Mouse (Mus musculus): Measurements from ENCODE around the gene Samhd1. TPM values are rescaled to one million over a fixed set of nuclear protein-coding genes. Genes with fewer than 3 reads are reported as not detected.

The Samhd1 gene
- polyA plus RNA-seq, 1 experiment from 2014 or later = 12.0 TPM

GRCm38 (mm10) chr2:157065879-157066226 is 69.2 kb downstream of the Samhd1 start:
- Histone ChIP-seq H3K27ac (replicated peaks) (no peak overlapping the region), H3K9me3 (no peaks in the 10 kb centered on the region), H3K4me2 (no peak overlapping the region), H3K4me1 (replicated peaks) (peaks cover 92% of the 10 kb centered on the region), H3K27me3 (no peaks in the 10 kb centered on the region), H3K4me3 (no peak overlapping the region), H3K9ac (no peak overlapping the region), H3K36me3 (peaks cover 6% of the 10 kb centered on the region; the same call in 1 of the 2 replicates)
- no peak for ATAC-seq (ENCODE audit: low read depth)
- WGBS = 81% methylated on average over 7 of the region's 7 CpGs

- Histone ChIP-seq H3K27me3 (no peaks in the 10 kb centered on the region), H3K9me3 (no peaks in the 10 kb centered on the region), H3K36me3 (peaks cover 11% of the 10 kb centered on the region), H3K9ac (peak overlapping the region; percentile 36; the same call in 1 of the 2 replicates), H3K27ac (replicated peaks) (peak overlapping the region; percentile 62; the same call in 1 of the 2 replicates), H3K4me3 (no peak overlapping the region), H3K4me2 (no peak overlapping the region), H3K4me1 (replicated peaks) (peaks cover 89% of the 10 kb centered on the region)
- WGBS = 76% methylated on average over 14 of the region's 14 CpGs
- no peak for ATAC-seq (ENCODE audit: low read depth)
Observed at GRCm38 (mm10) chr2:157064978-157065878, 69.8 kb downstream of the Samhd1 start.

- peak overlapping the region; percentile 62; the same call in 1 of the 2 replicates for H3K27ac ChIP-seq (replicated peaks)
- peaks cover 21% of the 10 kb centered on the region for H3K36me3 ChIP-seq
- peak; percentile 45; the same call in 1 of the 2 replicates for ATAC-seq (ENCODE audit: low read depth)
Observed at GRCm38 (mm10) chr2:157064136-157064535, 70.9 kb downstream of the Samhd1 start.

GRCm38 (mm10) chr2:157063241-157063700 is 71.8 kb downstream of the Samhd1 start:
- H3K4me2 ChIP-seq = no peak overlapping the region
- 65% methylated on average over 4 of the region's 4 CpGs for WGBS

More at GRCm38 (mm10) chr2:157064136-157064535, 70.9 kb downstream of the Samhd1 start:
- H3K27me3 ChIP-seq = no peaks in the 10 kb centered on the region
- WGBS = 46% methylated on average over 7 of the region's 7 CpGs
- peaks cover 88% of the 10 kb centered on the region for H3K4me1 ChIP-seq (replicated peaks)
- no peak overlapping the region for H3K4me2 ChIP-seq
- H3K9me3 ChIP-seq = no peaks in the 10 kb centered on the region
- H3K4me3 ChIP-seq = no peak overlapping the region
- peak overlapping the region; percentile 36; the same call in 1 of the 2 replicates for H3K9ac ChIP-seq

GRCm38 (mm10) chr2:157060557-157061305 is 74.3 kb downstream of the Samhd1 start:
- 82% methylated on average over 11 of the region's 11 CpGs for WGBS
- Histone ChIP-seq H3K9ac (no peak overlapping the region), H3K9me3 (no peaks in the 10 kb centered on the region), H3K4me2 (no peak overlapping the region), H3K36me3 (peaks cover 38% of the 10 kb centered on the region), H3K4me3 (no peak overlapping the region), H3K27ac (replicated peaks) (no peak overlapping the region), H3K27me3 (no peaks in the 10 kb centered on the region), H3K4me1 (replicated peaks) (peaks cover 78% of the 10 kb centered on the region)
- ATAC-seq (ENCODE audit: low read depth) = no peak

More at GRCm38 (mm10) chr2:157063241-157063700, 71.8 kb downstream of the Samhd1 start:
- 0 out of 2 replicates have a peak overlapping the region, but pooled peaks have one; percentile 28 for H3K27ac ChIP-seq (replicated peaks)
- peaks cover 88% of the 10 kb centered on the region for H3K4me1 ChIP-seq (replicated peaks)
- H3K9ac ChIP-seq = no peak overlapping the region
- no peak for ATAC-seq (ENCODE audit: low read depth)
- no peaks in the 10 kb centered on the region for H3K9me3 ChIP-seq
- peaks cover 23% of the 10 kb centered on the region for H3K36me3 ChIP-seq
- H3K27me3 ChIP-seq = no peaks in the 10 kb centered on the region
- no peak overlapping the region for H3K4me3 ChIP-seq

GRCm38 (mm10) chr2:157060037-157060436 is 75.0 kb downstream of the Samhd1 start:
- Histone ChIP-seq H3K4me2 (no peak overlapping the region), H3K9ac (no peak overlapping the region), H3K36me3 (peaks cover 43% of the 10 kb centered on the region), H3K4me3 (no peak overlapping the region), H3K4me1 (replicated peaks) (peaks cover 78% of the 10 kb centered on the region), H3K27ac (replicated peaks) (no peak overlapping the region), H3K9me3 (no peaks in the 10 kb centered on the region), H3K27me3 (no peaks in the 10 kb centered on the region)
- 90% methylated on average over 14 of the region's 14 CpGs for WGBS
- ATAC-seq (ENCODE audit: low read depth) = no peak

GRCm38 (mm10) chr2:157059166-157059565 is 75.9 kb downstream of the Samhd1 start:
- ATAC-seq (ENCODE audit: low read depth) = no peak
- H3K4me2 ChIP-seq = peak overlapping the region; percentile 42
- H3K9ac ChIP-seq = peak overlapping the region; percentile 57

GRCm38 (mm10) chr2:157058342-157058998 is 76.6 kb downstream of the Samhd1 start:
- Histone ChIP-seq H3K27ac (replicated peaks) (peak overlapping the region; percentile 88), H3K4me1 (replicated peaks) (peaks cover 69% of the 10 kb centered on the region), H3K27me3 (no peaks in the 10 kb centered on the region), H3K9ac (peak overlapping the region; percentile 57), H3K36me3 (peaks cover 57% of the 10 kb centered on the region), H3K9me3 (no peaks in the 10 kb centered on the region), H3K4me2 (peak overlapping the region; percentile 42), H3K4me3 (no peak overlapping the region)
- peak; percentile 83 for ATAC-seq (ENCODE audit: low read depth)
- 6% methylated on average over 18 of the region's 18 CpGs for WGBS

More at GRCm38 (mm10) chr2:157059166-157059565, 75.9 kb downstream of the Samhd1 start:
- Histone ChIP-seq H3K36me3 (peaks cover 50% of the 10 kb centered on the region), H3K27me3 (no peaks in the 10 kb centered on the region), H3K4me1 (replicated peaks) (peaks cover 76% of the 10 kb centered on the region), H3K9me3 (no peaks in the 10 kb centered on the region), H3K4me3 (no peak overlapping the region), H3K27ac (replicated peaks) (peak overlapping the region; percentile 88)
- 60% methylated on average over 8 of the region's 8 CpGs for WGBS

- Histone ChIP-seq H3K27ac (replicated peaks) (peak overlapping the region; percentile 88), H3K36me3 (peaks cover 64% of the 10 kb centered on the region), H3K9me3 (no peaks in the 10 kb centered on the region), H3K4me1 (replicated peaks) (peaks cover 62% of the 10 kb centered on the region), H3K27me3 (no peaks in the 10 kb centered on the region), H3K4me2 (no peak overlapping the region), H3K9ac (no peak overlapping the region; the same call in 1 of the 2 replicates), H3K4me3 (no peak overlapping the region)
- WGBS = 77% methylated on average over 4 of the region's 4 CpGs
- ATAC-seq (ENCODE audit: low read depth) = no peak
Observed at GRCm38 (mm10) chr2:157057758-157058157, 77.3 kb downstream of the Samhd1 start.

- H3K27ac ChIP-seq (replicated peaks) = peak overlapping the region; percentile 88; the same call in 1 of the 2 replicates
- 98% methylated on average over 3 of the region's 3 CpGs for WGBS
- ATAC-seq (ENCODE audit: low read depth) = no peak
- H3K9me3 ChIP-seq = no peaks in the 10 kb centered on the region
- H3K4me1 ChIP-seq (replicated peaks) = peaks cover 61% of the 10 kb centered on the region
- H3K36me3 ChIP-seq = peaks cover 70% of the 10 kb centered on the region
- H3K4me3 ChIP-seq = no peak overlapping the region
- no peak overlapping the region for H3K4me2 ChIP-seq
- H3K27me3 ChIP-seq = no peaks in the 10 kb centered on the region
- H3K9ac ChIP-seq = no peak overlapping the region
Observed at GRCm38 (mm10) chr2:157057186-157057585, 77.9 kb downstream of the Samhd1 start.

- Histone ChIP-seq H3K9me3 (no peaks in the 10 kb centered on the region), H3K4me1 (replicated peaks) (peaks cover 68% of the 10 kb centered on the region), H3K27me3 (no peaks in the 10 kb centered on the region), H3K36me3 (peaks cover 76% of the 10 kb centered on the region), H3K4me2 (no peak overlapping the region), H3K9ac (no peak overlapping the region), H3K4me3 (no peak overlapping the region), H3K27ac (replicated peaks) (no peak overlapping the region)
- no peak for ATAC-seq (ENCODE audit: low read depth)
- WGBS = 94% methylated on average over 6 of the region's 6 CpGs
Observed at GRCm38 (mm10) chr2:157055721-157056120, 79.3 kb downstream of the Samhd1 start.

Measured in neural tube, embryonic 13.5 days (tissue).